Mouse (Mus musculus): ENCODE measurements around the gene Tmem222. TPM values are rescaled to one million over a fixed set of nuclear protein-coding genes. Genes with fewer than 3 reads are reported as not detected.

Tmem222 gene
- polyA plus RNA-seq, 1 experiment from 2014 or later: 85.5 TPM

- Histone ChIP-seq H3K36me3 (no peaks in the 10 kb centered on the region), H3K27me3 (peaks cover 6% of the 10 kb centered on the region; the same call in 1 of the 2 replicates), H3K4me1 (no peaks in the 10 kb centered on the region), H3K9me3 (no peaks in the 10 kb centered on the region), H3K4me3 (no peak overlapping the region), H3K27ac (replicated peaks) (no peak overlapping the region), H3K4me2 (replicated peaks) (no peak overlapping the region), H3K9ac (replicated peaks) (no peak overlapping the region)
- 68% methylated on average over 8 of the region's 8 CpGs for WGBS
- ATAC-seq (ENCODE audit: low FRiP score, low read depth): no peak
Measured at GRCm38 (mm10) chr4:133229582-133229981, 48.0 kb downstream of the Tmem222 start.

DNA sequence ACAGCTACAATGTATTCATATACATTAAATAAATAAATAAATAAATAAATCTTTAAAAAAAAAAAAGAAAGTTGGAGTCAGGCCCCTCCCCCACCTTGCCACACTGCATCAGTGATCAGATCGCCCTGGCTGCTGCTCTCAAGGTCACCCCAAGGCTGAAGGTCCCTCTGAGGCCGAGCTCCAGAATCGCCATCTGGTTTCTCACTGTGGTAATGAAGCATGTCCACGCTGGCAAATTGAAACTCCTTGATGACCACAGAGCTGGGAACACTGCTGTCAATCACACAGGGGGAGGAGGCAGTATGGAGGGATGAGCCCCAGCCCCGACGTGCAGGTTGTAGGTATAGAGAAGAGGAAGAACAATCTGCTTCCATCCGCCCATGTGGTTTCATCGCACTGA, 50.0 kb downstream of the Tmem222 start:
- no peak for ATAC-seq (ENCODE audit: low FRiP score, low read depth)

DNA sequence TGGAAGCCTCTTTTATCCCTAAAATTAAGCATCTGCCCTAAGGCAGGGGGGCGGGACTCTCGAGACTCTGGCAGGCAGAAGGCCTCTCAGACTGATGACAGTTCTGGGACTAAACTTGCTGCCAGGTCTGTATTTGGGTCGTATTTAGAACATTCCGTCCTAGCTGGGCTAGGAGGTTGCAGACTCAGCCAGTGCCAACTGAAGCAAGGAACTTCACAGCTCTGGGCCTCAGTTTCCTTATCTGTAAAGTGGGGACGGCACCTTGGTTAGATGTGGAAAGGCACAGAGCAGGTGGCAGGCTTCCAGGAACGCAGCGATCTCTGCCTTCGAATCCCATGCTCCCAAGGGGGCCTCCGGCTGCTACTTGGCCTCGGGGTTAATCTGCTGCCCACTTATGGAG, 51.5 kb downstream of the Tmem222 start:
- no peak overlapping the region for H3K4me2 ChIP-seq (replicated peaks)
- peaks cover 5% of the 10 kb centered on the region; the same call in 1 of the 2 replicates for H3K4me1 ChIP-seq
- H3K27me3 ChIP-seq: peaks cover 21% of the 10 kb centered on the region
- H3K27ac ChIP-seq (replicated peaks): no peak overlapping the region
- H3K9ac ChIP-seq (replicated peaks): no peak overlapping the region
- no peak overlapping the region for H3K4me3 ChIP-seq
- no peak for ATAC-seq (ENCODE audit: low FRiP score, low read depth)
- H3K36me3 ChIP-seq: no peaks in the 10 kb centered on the region
- 78% methylated on average over 10 of the region's 10 CpGs for WGBS
- no peaks in the 10 kb centered on the region for H3K9me3 ChIP-seq

More for the DNA sequence above, 50.0 kb downstream of the Tmem222 start:
- no peak overlapping the region for H3K4me3 ChIP-seq
- no peaks in the 10 kb centered on the region for H3K36me3 ChIP-seq
- H3K9ac ChIP-seq (replicated peaks): no peak overlapping the region
- 67% methylated on average over 8 of the region's 8 CpGs for WGBS
- H3K9me3 ChIP-seq: no peaks in the 10 kb centered on the region
- H3K4me1 ChIP-seq: 0 out of 2 replicates have a peak, but pooled peaks cover 3% of the 10 kb centered on the region
- peaks cover 5% of the 10 kb centered on the region; the same call in 1 of the 2 replicates for H3K27me3 ChIP-seq
- H3K27ac ChIP-seq (replicated peaks): no peak overlapping the region
- no peak overlapping the region for H3K4me2 ChIP-seq (replicated peaks)

DNA sequence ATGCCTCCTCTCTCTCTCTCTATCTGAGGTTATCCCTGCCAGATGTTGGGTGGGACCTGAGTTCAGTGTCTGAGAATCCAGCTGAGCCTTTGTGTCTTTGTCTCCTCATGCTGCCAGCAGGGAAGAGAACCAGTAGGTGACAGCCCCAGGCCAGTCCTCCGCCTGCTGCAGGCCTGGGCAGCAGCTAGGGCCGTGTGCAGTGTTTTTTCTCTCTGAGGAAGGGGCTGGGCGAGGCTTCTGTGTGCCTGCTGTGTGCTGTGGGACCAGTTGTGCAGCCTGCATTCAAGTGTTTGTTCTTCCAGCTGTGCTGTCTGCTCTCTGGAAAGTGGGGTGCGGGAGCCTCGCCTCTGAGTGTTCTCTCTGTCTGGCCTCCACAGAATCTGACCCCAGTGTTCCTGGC, 53.7 kb downstream of the Tmem222 start:
- H3K9me3 ChIP-seq: no peaks in the 10 kb centered on the region
- no peak for ATAC-seq (ENCODE audit: low FRiP score, low read depth)
- H3K36me3 ChIP-seq: no peaks in the 10 kb centered on the region
- peaks cover 39% of the 10 kb centered on the region for H3K27me3 ChIP-seq
- H3K9ac ChIP-seq (replicated peaks): no peak overlapping the region
- 40% methylated on average over 5 of the region's 5 CpGs for WGBS
- H3K27ac ChIP-seq (replicated peaks): no peak overlapping the region
- H3K4me3 ChIP-seq: no peak overlapping the region
- no peak overlapping the region for H3K4me2 ChIP-seq (replicated peaks)
- H3K4me1 ChIP-seq: peaks cover 11% of the 10 kb centered on the region

- Histone ChIP-seq H3K9me3 (no peaks in the 10 kb centered on the region), H3K27ac (replicated peaks) (no peak overlapping the region), H3K4me2 (replicated peaks) (no peak overlapping the region), H3K27me3 (peaks cover 50% of the 10 kb centered on the region), H3K4me1 (peaks cover 13% of the 10 kb centered on the region), H3K4me3 (no peak overlapping the region), H3K36me3 (no peaks in the 10 kb centered on the region), H3K9ac (replicated peaks) (no peak overlapping the region)
- no peak for ATAC-seq (ENCODE audit: low FRiP score, low read depth)
- WGBS: 79% methylated on average over 8 of the region's 8 CpGs
Measured at GRCm38 (mm10) chr4:133221701-133222100, 55.9 kb downstream of the Tmem222 start.

GRCm38 (mm10) chr4:133220656-133221055, 56.9 kb downstream of the Tmem222 start:
- WGBS: 2% methylated on average over 25 of the region's 25 CpGs
- no peak overlapping the region; the same call in 1 of the 2 replicates for H3K9ac ChIP-seq (replicated peaks)
- H3K4me1 ChIP-seq: peaks cover 13% of the 10 kb centered on the region
- H3K4me2 ChIP-seq (replicated peaks): peak overlapping the region; percentile 48
- peak overlapping the region; percentile 31 for H3K4me3 ChIP-seq
- ATAC-seq (ENCODE audit: low FRiP score, low read depth): no peak
- H3K27me3 ChIP-seq: peaks cover 56% of the 10 kb centered on the region
- no peaks in the 10 kb centered on the region for H3K36me3 ChIP-seq
- H3K27ac ChIP-seq (replicated peaks): no peak overlapping the region
- no peaks in the 10 kb centered on the region for H3K9me3 ChIP-seq

DNA sequence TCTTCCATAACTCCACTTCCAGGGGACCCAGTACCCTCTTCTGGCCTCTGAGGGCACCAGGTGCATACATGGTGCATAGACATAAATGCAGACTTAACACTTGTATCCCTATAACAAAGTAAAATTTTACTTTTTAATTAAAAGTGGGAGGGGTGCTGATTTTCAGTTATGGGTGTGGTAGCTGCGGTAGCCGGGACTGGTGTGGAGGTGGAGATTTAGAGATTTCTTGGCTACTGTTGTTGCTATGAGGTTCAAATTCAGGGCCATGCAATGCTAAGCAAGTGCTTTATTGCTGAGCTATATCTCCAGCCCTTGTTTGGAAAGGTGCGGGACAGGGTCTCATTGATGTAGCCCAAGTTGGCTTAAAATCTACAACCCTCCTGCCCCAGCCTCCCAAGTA, 58.8 kb downstream of the Tmem222 start:
- WGBS: 97% methylated on average over 3 of the region's 3 CpGs
- Histone ChIP-seq H3K4me1 (peaks cover 15% of the 10 kb centered on the region), H3K9me3 (no peaks in the 10 kb centered on the region), H3K27me3 (peaks cover 72% of the 10 kb centered on the region), H3K36me3 (no peaks in the 10 kb centered on the region), H3K9ac (replicated peaks) (no peak overlapping the region), H3K4me3 (no peak overlapping the region), H3K27ac (replicated peaks) (no peak overlapping the region), H3K4me2 (replicated peaks) (no peak overlapping the region)
- ATAC-seq (ENCODE audit: low FRiP score, low read depth): no peak

DNA sequence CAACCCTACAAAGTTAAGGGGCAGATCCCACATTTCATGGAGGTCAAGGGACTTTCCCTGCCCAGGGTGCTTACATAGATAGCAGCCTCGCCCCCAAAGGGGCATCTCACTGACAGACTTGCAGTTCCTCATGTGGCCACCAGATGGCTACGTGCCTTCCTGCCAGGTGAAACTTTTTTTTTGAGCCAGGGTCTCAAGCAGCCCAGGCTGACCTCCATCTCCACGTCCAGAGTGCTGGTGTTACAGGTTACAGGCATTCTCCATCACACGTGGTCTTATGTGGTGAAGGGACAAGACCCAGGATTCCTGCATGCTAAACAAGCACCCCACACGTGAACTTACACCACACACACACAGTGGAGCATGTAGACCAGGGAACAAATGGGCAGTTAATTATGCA, 60.0 kb downstream of the Tmem222 start:
- Histone ChIP-seq H3K9ac (replicated peaks) (no peak overlapping the region), H3K36me3 (no peaks in the 10 kb centered on the region), H3K9me3 (no peaks in the 10 kb centered on the region), H3K4me2 (replicated peaks) (no peak overlapping the region), H3K27me3 (peaks cover 78% of the 10 kb centered on the region), H3K27ac (replicated peaks) (no peak overlapping the region), H3K4me3 (no peak overlapping the region), H3K4me1 (peaks cover 22% of the 10 kb centered on the region)
- under 1% methylated on average over 5 of the region's 5 CpGs for WGBS
- no peak for ATAC-seq (ENCODE audit: low FRiP score, low read depth)

Other genes starting within 250 kb of the Tmem222 start
- gene Wasf2, start 147.3 kb downstream of the Tmem222 start, polyA plus RNA-seq (2016; fragmentation: Nextera tagmentation; extraction: Ambion mirVana): 43.5 and 50.0 TPM in 2 replicates
- 0.24 and 0.47 TPM in 2 replicates for gene Cd164l2, start 65.7 kb downstream of the Tmem222 start, polyA plus RNA-seq (2016; fragmentation: Nextera tagmentation; extraction: Ambion mirVana)
- 0.22 and 0.40 TPM in 2 replicates for gene Gpr3, start 65.3 kb downstream of the Tmem222 start, polyA plus RNA-seq (2016; fragmentation: Nextera tagmentation; extraction: Ambion mirVana)
- gene Map3k6, start 37.0 kb downstream of the Tmem222 start, polyA plus RNA-seq (2016; fragmentation: Nextera tagmentation; extraction: Ambion mirVana): 1.9 and 2.8 TPM in 2 replicates
- 1.3 and 1.8 TPM in 2 replicates for gene Sytl1, start 14.7 kb downstream of the Tmem222 start, polyA plus RNA-seq (2016; fragmentation: Nextera tagmentation; extraction: Ambion mirVana)
- gene Wdtc1, start 75.7 kb upstream of the Tmem222 start, polyA plus RNA-seq (2016; fragmentation: Nextera tagmentation; extraction: Ambion mirVana): 24.2 and 26.1 TPM in 2 replicates
- 9.0 and 9.2 TPM in 2 replicates for gene Slc9a1, start 91.9 kb upstream of the Tmem222 start, polyA plus RNA-seq (2016; fragmentation: Nextera tagmentation; extraction: Ambion mirVana)
- 0.13 and 0.60 TPM in 2 replicates for gene Tent5b, start 202.3 kb upstream of the Tmem222 start, polyA plus RNA-seq (2016; fragmentation: Nextera tagmentation; extraction: Ambion mirVana)
- gene Trnp1, start 220.8 kb upstream of the Tmem222 start, polyA plus RNA-seq (2016; fragmentation: Nextera tagmentation; extraction: Ambion mirVana): 1.9 and 2.3 TPM in 2 replicates
- 0.57 and 0.89 TPM in 2 replicates for gene Kdf1, start 241.2 kb upstream of the Tmem222 start, polyA plus RNA-seq (2016; fragmentation: Nextera tagmentation; extraction: Ambion mirVana)

Data from midbrain, embryonic 12.5 days (tissue).